Mouse (Mus musculus) skeletal muscle tissue, adult 2 months (tissue): Measurements from ENCODE around the gene Rfc4.
A peak's percentile ranks its signal among the peaks of the same experiment; 100 is the strongest.

Experiments
- DNase-seq: peaks from one replicate; pipeline ENCODE4 v3.0.0-alpha.2; 2012; ENCODE audit warnings: low read depth, low spot score

Rfc4 gene

GRCm38 (mm10) chr16:23127673-23128375 is at the start of gene Rfc4:
Rfc4 (minus strand) TSS chr16:23127737.
- DNase-seq, result peak; percentile 87

DNA sequence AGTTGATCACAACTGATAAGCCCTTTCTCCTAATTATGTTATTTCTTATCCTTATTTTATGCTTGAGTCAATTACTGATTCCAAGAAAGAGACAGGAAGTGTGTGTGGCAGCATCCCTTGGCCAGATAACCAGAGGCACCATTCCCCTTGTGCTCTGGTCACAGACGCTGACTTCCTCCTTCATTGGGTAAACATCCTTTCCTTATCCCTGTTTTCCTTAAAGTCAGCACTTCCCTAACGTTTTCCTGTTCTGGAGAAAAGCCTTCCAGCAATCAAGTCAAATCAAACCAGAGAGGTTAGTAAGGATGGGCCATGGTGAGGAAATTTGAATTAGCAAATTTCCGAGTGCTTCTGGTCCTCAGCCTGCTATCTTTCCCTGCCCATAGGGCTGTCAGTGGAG is 48.4 kb upstream of the Rfc4 start:
- DNase-seq, result no peak

GRCm38 (mm10) chr16:23174855-23175254 is 47.3 kb upstream of the Rfc4 start:
- no peak for DNase-seq

GRCm38 (mm10) chr16:23173904-23174303 is 46.4 kb upstream of the Rfc4 start:
- no peak for DNase-seq

DNA sequence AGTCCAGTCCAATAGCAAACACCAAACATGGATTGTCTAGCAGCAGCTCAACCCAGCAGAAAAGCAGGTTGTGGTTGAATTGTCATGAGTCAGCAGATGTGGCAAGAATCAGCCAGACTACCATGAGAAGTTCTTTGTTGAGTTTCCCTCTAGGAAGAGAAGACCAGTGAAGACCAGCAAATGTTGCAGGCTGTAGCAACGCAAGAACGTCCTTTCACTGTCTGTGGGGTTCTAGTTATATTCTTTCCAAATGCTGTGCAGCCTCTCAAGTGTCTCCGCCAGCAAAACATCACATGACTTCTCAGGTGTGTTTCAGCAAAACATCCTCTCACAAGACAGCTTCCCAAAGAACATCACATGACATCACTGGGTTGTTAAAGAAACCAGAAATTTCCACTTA is 43.3 kb upstream of the Rfc4 start:
- DNase-seq, result no peak

- no peak for DNase-seq
Measured at GRCm38 (mm10) chr16:23167079-23167478, 39.5 kb upstream of the Rfc4 start.

- no peak for DNase-seq
Measured at GRCm38 (mm10) chr16:23166646-23167045, 39.1 kb upstream of the Rfc4 start.

GRCm38 (mm10) chr16:23165441-23165840 is 37.9 kb upstream of the Rfc4 start:
- no peak for DNase-seq

DNA sequence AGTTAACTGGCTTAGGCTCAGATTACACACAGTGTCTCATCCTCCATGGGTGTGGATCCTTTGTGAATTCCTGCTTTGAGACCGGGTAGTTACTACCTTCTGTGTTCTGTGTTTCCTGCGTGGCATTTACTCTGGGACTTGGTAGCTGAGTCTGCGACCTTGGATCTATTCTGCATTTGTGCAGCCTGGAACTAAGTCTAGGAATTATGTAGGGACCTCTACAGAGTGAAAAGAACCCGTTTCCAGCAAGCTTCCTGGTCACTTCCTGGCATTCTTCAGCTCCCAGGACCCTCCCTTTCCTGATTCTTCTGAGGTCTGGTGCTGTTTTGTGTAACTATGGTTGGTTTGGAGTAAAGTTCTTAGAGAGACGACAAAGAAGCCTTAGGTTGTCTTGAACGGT is 36.9 kb upstream of the Rfc4 start:
- no peak for DNase-seq

- DNase-seq, result no peak
Measured at GRCm38 (mm10) chr16:23162116-23162515, 34.6 kb upstream of the Rfc4 start.

- no peak for DNase-seq
Measured at GRCm38 (mm10) chr16:23159749-23160148, 32.2 kb upstream of the Rfc4 start.

GRCm38 (mm10) chr16:23158957-23159356 is 31.4 kb upstream of the Rfc4 start:
- DNase-seq, result no peak

DNA sequence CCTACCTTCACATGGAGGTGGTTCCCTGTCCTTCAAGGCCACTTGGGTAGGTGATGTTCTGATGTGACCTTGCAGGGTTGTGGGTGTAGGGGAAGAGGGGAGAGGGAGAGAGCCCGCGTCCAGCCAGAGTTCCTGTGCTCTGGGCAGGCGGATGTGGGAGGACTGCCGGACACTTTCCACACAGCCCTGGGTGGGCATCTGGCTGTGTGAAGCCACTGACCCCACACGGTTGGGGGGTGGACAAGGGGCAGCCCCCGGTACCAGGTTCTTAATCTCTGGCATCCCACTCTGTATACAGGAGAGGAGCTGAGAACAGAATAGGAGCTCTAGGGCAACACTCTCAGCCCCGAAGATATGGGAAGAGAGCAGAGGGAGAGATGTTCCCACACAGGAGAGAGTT is 30.8 kb upstream of the Rfc4 start:
- DNase-seq, result no peak

- DNase-seq, result no peak
Measured at GRCm38 (mm10) chr16:23157013-23157412, 29.5 kb upstream of the Rfc4 start.

DNA sequence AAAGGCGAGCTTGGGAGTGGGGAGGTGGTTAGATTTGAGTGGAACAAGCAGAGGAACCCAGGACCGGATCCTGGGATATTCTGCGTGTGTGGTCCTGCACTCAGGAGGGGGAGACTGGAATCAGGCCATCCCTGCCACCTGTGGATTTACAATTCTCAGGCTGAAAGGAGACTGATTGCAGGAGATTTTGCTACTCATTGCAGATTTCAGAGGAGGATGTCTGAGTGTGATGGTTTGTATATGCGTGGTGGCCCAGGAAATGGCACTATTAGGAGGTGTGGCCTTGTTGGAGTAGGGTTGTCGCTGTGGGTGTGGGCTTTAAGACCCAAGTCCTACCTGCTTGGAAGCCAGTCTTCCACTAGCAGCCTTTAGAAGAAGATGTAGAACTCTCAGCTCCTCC is 26.7 kb upstream of the Rfc4 start:
- no peak for DNase-seq

DNA sequence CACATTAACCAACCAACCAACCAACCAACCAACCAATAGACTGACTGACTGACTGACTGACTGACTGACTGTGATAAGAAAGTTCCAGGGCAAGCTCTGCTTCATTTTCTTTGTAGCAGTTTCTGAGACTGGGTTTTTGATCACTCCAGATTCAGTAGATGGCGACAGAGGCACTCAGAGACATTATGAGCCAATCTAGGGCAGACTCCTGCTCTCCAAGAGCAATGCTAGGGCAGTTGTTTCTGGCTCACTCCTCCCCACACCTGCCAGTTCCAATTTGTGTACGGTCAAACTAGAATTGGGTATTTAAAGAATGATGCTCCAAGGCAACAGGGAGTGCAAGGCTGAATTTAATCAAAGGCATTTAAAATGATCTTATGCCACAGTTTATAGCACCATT is 23.9 kb upstream of the Rfc4 start:
- no peak for DNase-seq

DNA sequence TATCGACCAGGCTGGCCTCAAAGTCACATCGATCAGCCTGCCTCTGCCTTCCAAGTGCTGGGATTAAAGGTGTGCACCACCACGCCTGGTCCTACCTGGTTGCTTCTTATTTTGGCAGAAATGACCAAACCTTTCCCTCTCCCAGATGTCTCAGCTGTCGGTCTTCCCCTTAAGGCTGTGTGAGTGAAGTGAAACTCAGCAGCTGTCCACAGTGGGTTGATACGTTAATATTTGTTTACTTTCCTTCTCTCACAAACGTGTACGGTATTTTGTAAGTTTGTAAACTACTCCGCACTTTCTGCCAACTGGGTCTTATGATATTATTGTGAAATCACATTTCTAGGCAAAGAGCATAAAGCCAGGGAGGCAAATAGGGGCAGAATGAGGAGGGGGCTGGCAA is 21.9 kb upstream of the Rfc4 start:
- DNase-seq, result no peak

DNA sequence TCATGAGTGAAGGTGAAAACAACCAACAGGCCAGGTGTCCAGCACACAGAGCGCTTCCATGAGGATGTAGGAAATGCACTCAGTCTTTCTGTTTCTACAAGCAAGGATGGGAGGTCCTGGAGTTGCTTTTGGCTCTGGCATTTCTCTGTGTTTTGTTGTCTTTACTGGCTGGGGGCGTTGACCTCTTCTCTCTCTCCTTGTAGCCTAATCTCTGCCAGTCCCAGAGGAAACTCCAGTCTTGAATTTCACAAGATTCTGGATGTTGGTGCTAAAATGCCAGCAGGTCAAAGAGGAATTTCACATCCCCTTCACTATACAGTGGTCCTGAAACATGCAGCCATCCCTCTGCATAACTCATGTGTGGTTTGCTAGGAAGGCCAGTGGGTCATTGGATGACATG is 21.4 kb upstream of the Rfc4 start:
- no peak for DNase-seq

- no peak for DNase-seq
Measured at GRCm38 (mm10) chr16:23146280-23146679, 18.7 kb upstream of the Rfc4 start, which contains the start of gene Adipoq. Adipoq (plus strand) TSS chr16:23146536.

- no peak for DNase-seq
Measured at GRCm38 (mm10) chr16:23145211-23145610, 17.7 kb upstream of the Rfc4 start.

DNA sequence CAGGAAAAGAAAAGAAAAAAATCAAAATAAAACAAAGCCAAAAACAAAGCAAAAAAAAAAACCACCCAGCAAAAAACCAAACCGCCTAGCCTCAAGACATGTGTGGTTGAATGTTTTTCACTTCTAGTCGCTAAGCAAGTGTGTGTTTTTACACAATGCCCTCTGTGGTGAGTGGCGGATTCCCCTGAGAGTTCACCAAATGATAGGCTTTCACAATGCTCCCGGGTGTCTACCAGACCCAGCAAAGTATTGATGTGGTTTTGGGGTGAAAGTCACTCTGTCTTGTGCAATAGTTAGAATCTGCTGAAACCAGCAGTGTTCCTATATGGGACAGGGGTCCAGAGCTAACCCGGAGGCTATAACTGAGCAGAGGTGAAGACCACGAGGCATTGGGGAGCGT is 16.8 kb upstream of the Rfc4 start:
- peak; percentile 41 for DNase-seq

- no peak for DNase-seq
Measured at GRCm38 (mm10) chr16:23140911-23141310, 13.4 kb upstream of the Rfc4 start.

DNA sequence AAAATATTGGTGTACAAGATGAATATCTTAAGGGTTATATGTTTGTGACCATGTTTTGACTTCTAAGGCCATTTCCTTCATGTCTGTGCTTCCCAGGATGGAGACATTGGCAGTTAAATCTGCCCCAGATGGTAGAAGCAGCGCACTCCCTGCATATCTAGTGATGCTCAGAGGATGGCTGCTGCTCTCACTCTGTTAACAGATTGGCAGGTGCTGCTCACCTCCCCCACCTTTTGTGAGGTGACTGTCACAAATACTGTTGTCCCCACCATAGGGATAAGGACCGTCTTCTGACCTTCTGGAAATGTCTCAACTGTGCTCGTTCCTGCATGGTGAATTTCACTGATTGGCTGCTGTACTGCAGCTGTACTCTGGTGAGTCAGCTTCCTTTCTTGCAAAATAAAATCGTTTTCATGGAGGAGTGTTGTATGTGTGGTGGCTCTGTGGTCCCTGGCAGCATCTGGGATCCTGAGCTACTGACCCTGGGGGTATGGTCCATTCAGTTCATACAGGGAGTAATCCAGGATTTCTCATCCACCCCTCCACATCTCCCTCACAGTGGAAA is 9.0 kb upstream of the Rfc4 start:
- DNase-seq, result no peak
